Mouse (Mus musculus): ENCODE data around the gene Lgi1. TPM values are rescaled to one million over a fixed set of nuclear protein-coding genes. Genes with fewer than 3 reads are reported as not detected.

The Lgi1 gene
- polyA plus RNA-seq, 1 experiment from 2014 or later, result 5.9 TPM

DNA sequence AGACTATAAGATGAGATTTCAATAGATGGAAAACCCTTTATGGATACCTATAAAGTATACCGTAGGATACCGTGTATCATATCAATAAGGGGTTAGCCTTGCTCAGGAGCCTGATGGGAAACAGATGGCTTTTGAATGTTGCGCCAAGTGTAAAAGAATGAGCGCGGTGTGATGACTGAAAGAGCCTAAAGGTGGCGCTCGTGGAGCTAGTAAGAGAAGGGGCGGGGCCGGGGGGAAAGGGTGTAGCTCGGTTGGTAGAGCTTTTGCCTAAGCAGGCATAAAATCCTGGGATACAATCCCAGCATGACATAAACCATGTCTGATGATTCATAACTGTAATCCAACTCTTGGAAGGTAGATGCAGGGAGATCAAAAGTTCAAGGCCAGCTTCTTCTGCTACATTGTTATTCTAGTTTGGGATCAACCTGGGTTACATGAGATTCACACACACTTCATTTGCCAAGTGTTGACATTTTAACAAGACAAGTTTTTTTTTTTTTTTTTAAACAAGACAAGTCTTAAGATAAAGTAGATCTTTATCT, 90.6 kb downstream of the Lgi1 start:
- no peaks in the 10 kb centered on the region for H3K36me3 ChIP-seq (ENCODE audit: poor library complexity, severe bottlenecking)
- WGBS, result 76% methylated on average over 10 of the region's 10 CpGs

DNA sequence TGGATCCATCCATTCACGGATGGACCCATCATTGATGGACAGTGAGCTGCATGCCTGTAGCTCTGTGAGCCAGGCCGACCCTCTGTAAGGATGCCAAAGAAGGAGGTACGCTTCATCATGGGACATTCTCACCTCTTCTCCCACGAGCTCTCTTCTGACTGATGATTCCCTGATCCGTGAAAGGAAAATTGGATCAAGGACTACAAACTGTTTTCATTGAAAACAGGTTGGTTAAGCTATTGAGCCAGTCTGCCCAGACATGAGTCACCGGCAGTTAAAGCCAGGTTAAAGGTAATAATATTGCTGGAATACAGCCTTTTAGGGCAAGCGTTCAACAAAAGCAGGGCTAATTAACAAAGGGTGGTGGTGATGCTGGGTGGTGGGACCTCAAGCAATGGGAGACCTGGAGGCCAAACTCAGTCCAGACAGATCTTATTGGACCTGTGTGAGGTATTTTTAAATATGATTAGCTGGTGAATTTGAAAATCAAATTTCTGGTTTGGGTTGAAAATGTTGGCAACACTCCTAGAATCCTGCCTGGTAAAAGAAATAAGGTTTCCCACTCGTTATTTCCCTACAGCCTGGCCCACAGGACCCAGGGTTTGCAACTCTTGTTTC, 92.0 kb downstream of the Lgi1 start:
- no peaks in the 10 kb centered on the region for H3K4me1 ChIP-seq
- H3K27ac ChIP-seq, result no peak overlapping the region
- no peak for ATAC-seq
- H3K9me3 ChIP-seq (replicated peaks), result no peaks in the 10 kb centered on the region
- no peak overlapping the region for H3K4me3 ChIP-seq
- peaks cover 7% of the 10 kb centered on the region; the same call in 1 of the 2 replicates for H3K27me3 ChIP-seq
- no peak overlapping the region for H3K9ac ChIP-seq
- WGBS, result 83% methylated on average over 8 of the region's 8 CpGs
- no peak overlapping the region for H3K4me2 ChIP-seq
- H3K36me3 ChIP-seq (ENCODE audit: poor library complexity, severe bottlenecking), result no peaks in the 10 kb centered on the region

More for the DNA sequence above, 90.6 kb downstream of the Lgi1 start:
- no peak overlapping the region for H3K27ac ChIP-seq
- H3K27me3 ChIP-seq, result peaks cover 19% of the 10 kb centered on the region; the same call in 1 of the 2 replicates
- no peak overlapping the region for H3K4me3 ChIP-seq
- H3K4me1 ChIP-seq, result no peaks in the 10 kb centered on the region
- H3K9me3 ChIP-seq (replicated peaks), result no peaks in the 10 kb centered on the region
- no peak overlapping the region for H3K9ac ChIP-seq
- no peak overlapping the region for H3K4me2 ChIP-seq
- no peak for ATAC-seq

DNA sequence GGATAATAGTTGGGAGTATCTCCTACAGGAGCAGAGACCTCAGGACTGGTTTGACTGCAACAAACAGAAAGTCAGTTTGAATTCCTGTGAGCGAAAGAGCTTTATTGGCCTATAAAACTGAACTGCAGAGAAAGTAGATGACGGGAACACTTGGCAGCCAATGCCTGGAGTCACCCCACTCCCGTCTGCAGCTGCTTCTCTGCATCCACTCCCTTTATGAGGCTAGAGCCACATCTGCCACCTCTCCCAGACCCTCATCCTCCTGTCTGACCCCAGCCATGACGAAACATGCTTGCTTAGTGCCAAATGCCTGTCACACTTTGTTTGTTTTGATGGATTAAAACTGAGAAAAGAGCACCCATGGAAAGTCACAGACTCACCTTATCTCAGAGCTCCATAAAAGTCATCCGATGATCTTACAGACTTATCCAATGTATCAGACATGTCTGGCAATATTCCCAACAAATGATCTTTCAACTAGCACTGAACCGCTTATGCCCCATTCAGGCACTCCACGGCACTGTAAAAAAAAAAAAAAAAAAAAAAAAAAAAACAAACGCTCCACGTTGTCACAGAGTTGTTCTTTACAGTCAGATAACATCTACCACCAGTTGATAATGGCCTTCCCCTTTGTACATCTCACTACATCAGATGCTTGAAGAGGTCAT, 93.8 kb downstream of the Lgi1 start:
- Histone ChIP-seq H3K9ac (no peak overlapping the region), H3K36me3 (ENCODE audit: poor library complexity, severe bottlenecking) (no peaks in the 10 kb centered on the region), H3K9me3 (replicated peaks) (no peaks in the 10 kb centered on the region), H3K27ac (no peak overlapping the region), H3K4me1 (no peaks in the 10 kb centered on the region), H3K4me3 (no peak overlapping the region), H3K4me2 (no peak overlapping the region), H3K27me3 (no peaks in the 10 kb centered on the region)
- WGBS, result 88% methylated on average over 9 of the region's 9 CpGs
- ATAC-seq, result no peak

DNA sequence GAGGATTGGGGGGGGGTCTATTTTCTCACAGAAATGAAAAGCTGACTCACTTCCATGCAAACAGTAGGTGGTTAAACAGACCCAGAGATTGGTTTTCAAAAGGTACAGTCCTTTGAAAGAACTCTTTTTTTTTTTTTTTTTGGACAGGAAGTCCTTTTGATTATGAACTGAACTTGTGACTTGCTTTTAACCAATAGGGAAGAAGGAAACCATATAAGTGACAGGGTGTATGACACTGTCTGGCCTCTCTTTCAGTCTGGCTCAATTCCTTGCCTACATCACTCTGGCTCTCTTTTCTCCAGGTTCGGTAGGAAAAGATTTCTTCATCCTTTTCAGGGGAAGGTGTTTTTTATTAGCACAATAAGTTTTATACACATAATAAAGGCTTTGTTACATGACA, 95.0 kb downstream of the Lgi1 start:
- ATAC-seq, result no peak
- no peak overlapping the region for H3K4me3 ChIP-seq

More for the DNA sequence above, 95.0 kb downstream of the Lgi1 start:
- H3K36me3 ChIP-seq (ENCODE audit: poor library complexity, severe bottlenecking), result no peaks in the 10 kb centered on the region
- H3K27ac ChIP-seq, result no peak overlapping the region
- no peaks in the 10 kb centered on the region for H3K4me1 ChIP-seq
- H3K4me2 ChIP-seq, result no peak overlapping the region
- no peaks in the 10 kb centered on the region for H3K9me3 ChIP-seq (replicated peaks)
- no peaks in the 10 kb centered on the region for H3K27me3 ChIP-seq
- no peak overlapping the region for H3K9ac ChIP-seq
- 82% methylated on average over 1 of the region's 1 CpGs for WGBS

Other genes with a start within 250 kb of the Lgi1 start
- 0.63 and 1.0 TPM in 2 replicates for gene Myof, start 221.0 kb upstream of the Lgi1 start, polyA plus RNA-seq (2015; fragmentation: Nextera tagmentation; extraction: Ambion mirVana)
- gene Cep55, start 209.5 kb upstream of the Lgi1 start, polyA plus RNA-seq (2015; fragmentation: Nextera tagmentation; extraction: Ambion mirVana), result 34.0 and 37.9 TPM in 2 replicates
- not detected in 2 replicates for gene Ffar4, start 167.5 kb upstream of the Lgi1 start, polyA plus RNA-seq (2015; fragmentation: Nextera tagmentation; extraction: Ambion mirVana)
- gene Rbp4, start 139.3 kb upstream of the Lgi1 start, polyA plus RNA-seq (2015; fragmentation: Nextera tagmentation; extraction: Ambion mirVana), result 0.65 and 6.0 TPM in 2 replicates
- 0.06 TPM in 1 of 2 replicates, not detected in the other for gene Pde6c, start 131.8 kb upstream of the Lgi1 start, polyA plus RNA-seq (2015; fragmentation: Nextera tagmentation; extraction: Ambion mirVana)
- 50.4 and 52.4 TPM in 2 replicates for gene Fra10ac1, start 40.4 kb upstream of the Lgi1 start, polyA plus RNA-seq (2015; fragmentation: Nextera tagmentation; extraction: Ambion mirVana)
- gene Slc35g1, start 131.4 kb downstream of the Lgi1 start, polyA plus RNA-seq (2015; fragmentation: Nextera tagmentation; extraction: Ambion mirVana), result 2.3 TPM in 2 replicates
- gene Plce1, start 216.6 kb downstream of the Lgi1 start, polyA plus RNA-seq (2015; fragmentation: Nextera tagmentation; extraction: Ambion mirVana), result 5.4 and 5.6 TPM in 2 replicates

Data from forebrain, embryonic 13.5 days (tissue).